Mouse (Mus musculus): Measurements from ENCODE around the gene Dapk2. TPM values are rescaled to one million over a fixed set of nuclear protein-coding genes. Genes with fewer than 3 reads are reported as not detected.

Gene Dapk2
- total RNA-seq (2015; ENCODE audit: low replicate concordance) (157 and 171 TPM in 2 replicates), total RNA-seq (2017; ENCODE audit: low replicate concordance) (252 and 316 TPM in 2 replicates)

- peak; percentile 58 for ATAC-seq (replicated peaks; ENCODE audit: low FRiP score, poor library complexity, severe bottlenecking)
These were observed at the start of gene Dapk2 for GRCm38 (mm10) chr9:66157958-66158830. Gene Dapk2, plus strand, starts transcription at chr9:66158223.

GRCm38 (mm10) chr9:66109574-66109973 lies 48.4 kb upstream of the Dapk2 start:
- ATAC-seq (replicated peaks; ENCODE audit: low FRiP score, poor library complexity, severe bottlenecking) = no peak

- no peak for ATAC-seq (replicated peaks; ENCODE audit: low FRiP score, poor library complexity, severe bottlenecking)
These were observed 47.9 kb upstream of the Dapk2 start for GRCm38 (mm10) chr9:66110126-66110525.

GRCm38 (mm10) chr9:66110611-66111379 lies 47.2 kb upstream of the Dapk2 start:
- no peak for ATAC-seq (replicated peaks; ENCODE audit: low FRiP score, poor library complexity, severe bottlenecking)

- ATAC-seq (replicated peaks; ENCODE audit: low FRiP score, poor library complexity, severe bottlenecking) = no peak
These were observed 43.7 kb upstream of the Dapk2 start for GRCm38 (mm10) chr9:66114341-66114740.

GRCm38 (mm10) chr9:66116890-66117289 lies 41.1 kb upstream of the Dapk2 start:
- ATAC-seq (replicated peaks; ENCODE audit: low FRiP score, poor library complexity, severe bottlenecking) = no peak

GRCm38 (mm10) chr9:66119498-66119897 lies 38.5 kb upstream of the Dapk2 start:
- ATAC-seq (replicated peaks; ENCODE audit: low FRiP score, poor library complexity, severe bottlenecking) = no peak

- ATAC-seq (replicated peaks; ENCODE audit: low FRiP score, poor library complexity, severe bottlenecking) = peak; percentile 46
These were observed 37.9 kb upstream of the Dapk2 start for GRCm38 (mm10) chr9:66120106-66120505.

GRCm38 (mm10) chr9:66120945-66121344 lies 37.1 kb upstream of the Dapk2 start:
- ATAC-seq (replicated peaks; ENCODE audit: low FRiP score, poor library complexity, severe bottlenecking) = no peak

- ATAC-seq (replicated peaks; ENCODE audit: low FRiP score, poor library complexity, severe bottlenecking) = no peak
These were observed 36.6 kb upstream of the Dapk2 start for GRCm38 (mm10) chr9:66121421-66121820.

- ATAC-seq (replicated peaks; ENCODE audit: low FRiP score, poor library complexity, severe bottlenecking) = no peak
These were observed 34.4 kb upstream of the Dapk2 start for GRCm38 (mm10) chr9:66123648-66124047.

GRCm38 (mm10) chr9:66124111-66124531 lies 33.9 kb upstream of the Dapk2 start:
- peak; percentile 43 for ATAC-seq (replicated peaks; ENCODE audit: low FRiP score, poor library complexity, severe bottlenecking)

- ATAC-seq (replicated peaks; ENCODE audit: low FRiP score, poor library complexity, severe bottlenecking) = peak; percentile 81
These were observed 33.1 kb upstream of the Dapk2 start for GRCm38 (mm10) chr9:66124681-66125542.

GRCm38 (mm10) chr9:66125543-66126455 lies 32.2 kb upstream of the Dapk2 start:
- peak; percentile 12 for ATAC-seq (replicated peaks; ENCODE audit: low FRiP score, poor library complexity, severe bottlenecking)

- peak; percentile 79 for ATAC-seq (replicated peaks; ENCODE audit: low FRiP score, poor library complexity, severe bottlenecking)
These were observed 31.4 kb upstream of the Dapk2 start, which contains the start of the genes Snx1 and Ciao2a for GRCm38 (mm10) chr9:66126456-66127192. Gene Snx1, minus strand, starts transcription at chr9:66126587. Gene Ciao2a, plus strand, starts transcription at chr9:66126611.

GRCm38 (mm10) chr9:66127193-66127546 lies 30.9 kb upstream of the Dapk2 start:
- ATAC-seq (replicated peaks; ENCODE audit: low FRiP score, poor library complexity, severe bottlenecking) = 0 out of 2 replicates have a peak, but pooled peaks have one; percentile 0

- ATAC-seq (replicated peaks; ENCODE audit: low FRiP score, poor library complexity, severe bottlenecking) = no peak
These were observed 30.1 kb upstream of the Dapk2 start for GRCm38 (mm10) chr9:66127884-66128283.

GRCm38 (mm10) chr9:66131466-66131865 lies 26.6 kb upstream of the Dapk2 start:
- ATAC-seq (replicated peaks; ENCODE audit: low FRiP score, poor library complexity, severe bottlenecking) = no peak

Measured in erythroblast, adult 5-6 weeks (primary cell).